Mouse (Mus musculus): ENCODE measurements around the gene Izumo3. TPM values are rescaled to one million over a fixed set of nuclear protein-coding genes. Genes with fewer than 3 reads are reported as not detected.
"Not testable (repeated sequence)": the region's sequence is repeated elsewhere in the genome, so short reads cannot be mapped to it uniquely, and the experiment has no call there.

The Izumo3 gene
- not detected in 2 replicates for polyA plus RNA-seq (2011; ENCODE audit: insufficient read length, low read depth, missing spikeins)

GRCm38 (mm10) chr4:92147134-92147533, at the start of gene Izumo3:
Gene Izumo3 (minus strand): TSS chr4:92147234.
- no peaks in the 10 kb centered on the region for H3K4me1 ChIP-seq (ENCODE audit: control insufficient read depth, insufficient read depth, low read length)
- TF ChIP-seq CTCF (IDR thresholded peaks at IDR 0.05; ENCODE audit: borderline replicate concordance, insufficient read depth, low read length) (no peak), POLR2A (IDR thresholded peaks at IDR 0.05; ENCODE audit: low read depth, low read length) (no peak)
- H3K27ac ChIP-seq (ENCODE audit: insufficient read depth, low read length) = no peak within 1 kb of the TSS
- H3K4me3 ChIP-seq (ENCODE audit: insufficient read depth, low read length) = no peak within 1 kb of the TSS

DNA sequence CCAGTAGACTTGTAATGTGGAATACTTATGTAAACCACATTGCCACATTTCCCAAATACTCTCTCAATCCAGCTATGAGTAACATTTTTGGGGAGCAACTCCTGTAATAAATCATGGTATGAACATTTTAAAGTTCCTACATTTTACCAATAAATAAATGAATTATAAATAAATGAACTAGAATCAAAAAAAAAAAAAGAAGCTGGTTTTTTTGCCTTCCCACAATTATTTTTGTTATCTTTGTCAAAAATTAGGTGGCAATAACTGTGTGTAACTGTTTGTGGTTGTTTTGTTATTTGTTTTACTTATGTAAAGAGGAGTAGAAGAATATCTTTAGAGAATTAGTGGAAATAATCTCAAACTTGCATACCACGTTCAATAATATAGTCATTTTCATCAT, 44.6 kb upstream of the Izumo3 start, which contains the start of gene Gm12666:
TSS of gene Gm12666 (minus strand) at position 101 of the 400 bp plus-strand sequence.
- H3K4me3 ChIP-seq (ENCODE audit: insufficient read depth, low read length); H3K4me1 ChIP-seq (ENCODE audit: control insufficient read depth, insufficient read depth, low read length); H3K27ac ChIP-seq (ENCODE audit: insufficient read depth, low read length): not testable (repeated sequence)

GRCm38 (mm10) chr4:92152646-92153045, 5.6 kb upstream of the Izumo3 start:
- no peak overlapping the region for H3K4me3 ChIP-seq (ENCODE audit: insufficient read depth, low read length)
- no peak for TF ChIP-seq POLR2A (IDR thresholded peaks at IDR 0.05; ENCODE audit: low read depth, low read length)
- TF ChIP-seq CTCF (IDR thresholded peaks at IDR 0.05; ENCODE audit: borderline replicate concordance, insufficient read depth, low read length) = no peak
- H3K4me1 ChIP-seq (ENCODE audit: control insufficient read depth, insufficient read depth, low read length) = no peaks in the 10 kb centered on the region
- H3K27ac ChIP-seq (ENCODE audit: insufficient read depth, low read length) = no peak overlapping the region

DNA sequence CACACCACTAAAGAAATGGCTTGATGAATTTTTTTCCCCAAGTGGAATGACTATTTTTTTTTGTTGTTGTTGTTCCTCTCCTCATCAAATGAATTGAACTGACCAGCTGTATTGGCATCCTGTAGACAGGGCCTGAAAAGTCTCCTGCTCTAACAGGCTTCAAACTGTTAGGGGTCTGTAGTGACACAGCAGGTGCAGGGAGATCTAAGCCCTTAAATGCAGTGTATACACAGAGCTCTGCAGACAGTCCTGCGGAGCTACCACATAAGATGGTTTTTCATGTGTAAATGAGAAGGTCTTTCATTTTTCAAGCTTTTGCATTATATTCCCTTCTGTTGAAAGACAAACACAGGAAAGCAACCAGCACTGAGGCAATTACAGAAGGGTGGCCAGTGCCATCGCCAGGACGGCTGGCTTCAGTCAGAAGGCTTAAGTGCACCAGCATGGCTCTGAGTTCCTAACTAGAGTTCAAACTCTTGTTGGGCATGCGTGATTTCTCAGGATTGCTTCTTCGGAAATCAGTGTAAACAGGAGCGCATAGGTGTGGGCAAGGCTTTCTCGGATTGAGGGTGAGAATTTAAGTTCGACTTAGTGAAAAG, 35.5 kb downstream of the Izumo3 start:
- TF ChIP-seq POLR2A (IDR thresholded peaks at IDR 0.05; ENCODE audit: low read depth, low read length) (no peak), CTCF (IDR thresholded peaks at IDR 0.05; ENCODE audit: borderline replicate concordance, insufficient read depth, low read length) (no peak)
- no peak overlapping the region for H3K27ac ChIP-seq (ENCODE audit: insufficient read depth, low read length)
- no peaks in the 10 kb centered on the region for H3K4me1 ChIP-seq (ENCODE audit: control insufficient read depth, insufficient read depth, low read length)
- no peak overlapping the region for H3K4me3 ChIP-seq (ENCODE audit: insufficient read depth, low read length)

DNA sequence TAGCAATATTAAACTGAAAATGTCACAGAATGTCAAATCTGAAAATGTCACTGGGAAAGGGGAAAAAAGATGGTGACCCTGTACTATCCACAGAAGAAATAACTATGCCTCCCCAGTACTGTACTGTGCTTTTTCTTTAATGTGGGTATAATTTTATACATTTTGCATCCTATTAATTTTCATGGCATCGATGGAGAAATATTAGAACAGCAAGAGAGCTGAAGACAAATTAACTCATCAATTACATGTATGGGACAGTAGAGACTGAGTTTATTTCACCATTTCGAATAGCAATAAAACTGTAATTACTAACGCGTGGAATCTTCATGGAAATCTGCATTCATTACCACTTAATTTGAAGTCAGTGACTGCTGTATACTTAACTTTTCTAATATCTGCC, 49.6 kb downstream of the Izumo3 start:
- Histone ChIP-seq H3K4me3 (ENCODE audit: insufficient read depth, low read length) (no peak overlapping the region), H3K27ac (ENCODE audit: insufficient read depth, low read length) (no peak overlapping the region), H3K4me1 (ENCODE audit: control insufficient read depth, insufficient read depth, low read length) (no peaks in the 10 kb centered on the region)
- TF ChIP-seq POLR2A (IDR thresholded peaks at IDR 0.05; ENCODE audit: low read depth, low read length) = no peak

- TF ChIP-seq CTCF (IDR thresholded peaks at IDR 0.05; ENCODE audit: borderline replicate concordance, insufficient read depth, low read length) = no peak
- no peak for TF ChIP-seq POLR2A (IDR thresholded peaks at IDR 0.05; ENCODE audit: low read depth, low read length)
- Histone ChIP-seq H3K27ac (ENCODE audit: insufficient read depth, low read length) (no peak overlapping the region), H3K4me3 (ENCODE audit: insufficient read depth, low read length) (no peak overlapping the region), H3K4me1 (ENCODE audit: control insufficient read depth, insufficient read depth, low read length) (no peaks in the 10 kb centered on the region)
Measured at GRCm38 (mm10) chr4:92095951-92096350, 51.1 kb downstream of the Izumo3 start.

Other genes starting within 250 kb of the Izumo3 start
- gene Gm12666, start 44.5 kb upstream of the Izumo3 start, polyA plus RNA-seq (2011; ENCODE audit: insufficient read length, low read depth, missing spikeins) = not detected in 2 replicates